Mouse (Mus musculus) frontal cortex, postnatal 10 days (tissue): Measurements from ENCODE around the gene Acbd4.

Experiments
- DNase-seq, 2 experiments: peaks; one replicate each; pipeline ENCODE4 v3.0.0; 2022; ENCODE audit warnings: low spot score in 2 of 2, mixed read lengths in 1 of 2

The Acbd4 gene

DNA sequence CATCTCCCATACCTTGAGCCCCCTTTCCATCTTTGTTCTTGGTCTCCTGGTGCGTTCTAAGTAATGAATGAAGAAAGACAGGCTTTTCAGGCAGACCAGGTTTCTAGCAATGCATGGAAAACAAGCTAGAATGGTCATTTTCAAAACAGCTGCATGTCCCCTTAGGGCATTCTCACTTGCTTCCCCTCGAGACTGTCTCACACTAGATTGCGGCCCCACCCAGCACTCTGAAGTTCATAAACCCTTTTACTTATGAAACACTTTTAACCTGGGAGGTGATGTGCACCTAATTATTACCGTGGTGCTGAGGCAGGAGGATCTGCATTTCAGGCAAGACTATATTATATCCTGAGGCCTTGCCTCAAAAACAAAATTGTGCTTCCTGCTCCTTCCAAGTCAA lies 12.3 kb downstream of the Acbd4 start:
- no peak for DNase-seq

DNA sequence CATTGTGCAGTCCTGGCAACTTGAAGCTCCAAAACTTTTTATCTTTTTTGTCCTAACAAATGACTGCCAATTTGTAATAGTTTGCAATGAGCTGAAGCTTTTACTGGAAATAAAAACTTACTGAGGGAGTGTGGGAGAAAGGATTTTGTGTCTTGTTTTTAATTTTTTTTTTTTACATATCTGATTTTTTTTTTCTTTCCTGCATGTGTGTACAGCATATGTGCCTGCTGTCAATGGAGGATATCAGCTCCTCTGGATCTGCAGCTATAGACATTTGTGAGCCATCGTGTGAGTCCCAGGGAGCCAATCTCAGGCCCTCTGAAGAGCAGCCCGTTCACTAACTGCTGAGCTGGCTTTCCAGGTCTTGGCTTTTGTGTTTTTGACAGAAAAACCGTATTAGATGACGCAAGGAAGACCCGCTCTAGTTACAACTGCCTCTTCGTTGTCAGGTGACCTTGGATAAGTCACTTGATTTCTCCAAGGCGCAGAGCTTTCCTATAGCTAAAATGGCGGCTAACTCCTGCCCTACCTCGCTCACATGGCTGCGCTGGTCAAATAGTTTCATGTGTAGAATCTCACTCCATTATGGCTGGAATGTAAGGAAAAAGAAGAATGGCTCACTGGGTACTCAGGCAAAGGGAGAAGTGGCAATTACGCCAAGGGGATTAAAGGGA lies 12.9 kb downstream of the Acbd4 start:
- no peak for DNase-seq

DNA sequence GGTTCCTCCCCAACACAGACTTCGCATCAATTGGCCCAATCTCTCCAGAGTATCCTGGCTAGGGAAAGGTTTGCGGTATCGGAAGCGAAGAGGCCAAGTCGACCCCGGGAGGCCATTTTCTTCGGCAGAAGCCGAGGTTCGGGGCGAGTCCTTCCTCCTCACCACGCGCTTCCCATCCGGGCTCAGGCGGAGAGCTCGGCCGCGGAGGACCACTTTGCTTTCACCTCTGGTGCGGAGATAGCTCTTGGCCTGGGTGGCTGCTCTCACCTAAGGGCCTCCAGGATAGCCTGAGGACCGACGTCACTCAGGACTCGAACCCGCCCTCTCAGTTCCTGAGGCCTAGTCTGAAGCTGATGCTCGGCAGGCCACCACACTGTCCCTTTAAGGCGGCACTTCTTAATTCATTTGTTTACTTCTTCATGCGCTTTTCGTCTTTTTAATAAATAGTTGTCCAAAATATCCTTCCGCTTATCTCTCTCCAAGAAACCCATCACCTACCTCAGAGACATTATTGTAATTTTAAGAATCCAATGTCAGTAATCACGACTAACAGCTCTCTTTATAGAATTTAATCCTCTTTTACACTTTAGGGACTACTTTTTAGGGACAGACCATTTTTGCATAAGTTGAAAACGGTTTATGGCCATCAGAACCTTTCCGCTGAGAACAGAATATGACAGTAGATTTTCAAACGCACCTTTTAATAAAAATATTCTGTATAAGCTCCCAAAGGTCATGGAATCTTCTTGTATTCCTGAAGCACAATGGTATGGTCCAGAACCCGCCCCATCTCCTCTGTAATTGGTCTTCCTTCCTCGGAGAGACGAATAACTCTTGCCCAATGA lies 13.9 kb downstream of the Acbd4 start:
- peak; percentile 77 to 80 for DNase-seq

DNA sequence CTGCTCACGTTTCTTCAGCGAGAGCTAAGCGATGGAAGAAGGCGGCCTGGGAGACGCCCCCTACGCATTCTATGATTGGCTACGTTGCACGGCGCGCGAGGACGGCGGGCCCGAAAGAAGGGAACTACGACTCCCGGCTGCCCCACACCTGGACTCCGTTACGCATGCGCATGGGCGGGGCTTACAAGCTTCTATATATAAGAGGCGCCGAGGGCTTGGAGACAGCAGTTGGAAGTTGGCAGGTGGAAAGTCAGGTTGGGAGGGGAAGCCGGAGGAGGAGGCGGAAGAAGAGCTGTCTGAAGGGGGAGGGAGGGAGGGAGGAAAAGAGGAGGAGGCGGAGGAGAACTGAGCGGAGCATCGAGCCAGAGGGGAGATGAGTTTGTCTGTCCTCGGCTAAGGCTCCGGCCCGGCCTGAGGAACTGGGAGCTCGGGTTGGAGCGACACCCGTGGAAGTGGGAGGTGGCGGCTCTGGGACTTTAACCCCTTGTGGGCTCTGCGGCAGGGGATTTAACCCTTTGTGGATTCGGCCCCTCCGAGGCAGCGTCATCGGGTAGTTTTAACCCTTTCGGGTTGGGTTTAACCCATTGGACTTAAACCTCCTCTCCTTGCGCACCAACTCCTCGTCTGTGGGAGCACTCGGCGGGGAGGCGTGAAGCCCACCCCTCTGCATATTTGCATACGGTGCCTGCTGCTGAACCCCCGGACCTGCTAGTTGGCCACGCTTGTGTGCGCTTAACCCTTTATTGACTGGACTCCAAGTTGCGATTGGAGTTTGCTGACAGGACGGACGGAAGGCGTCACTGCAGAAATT lies 14.7 kb downstream of the Acbd4 start, which contains the start of gene Hexim1:
Hexim1 (plus strand) TSS at position 224 of the 811 bp plus-strand sequence.
- peak; percentile 100 for DNase-seq

DNA sequence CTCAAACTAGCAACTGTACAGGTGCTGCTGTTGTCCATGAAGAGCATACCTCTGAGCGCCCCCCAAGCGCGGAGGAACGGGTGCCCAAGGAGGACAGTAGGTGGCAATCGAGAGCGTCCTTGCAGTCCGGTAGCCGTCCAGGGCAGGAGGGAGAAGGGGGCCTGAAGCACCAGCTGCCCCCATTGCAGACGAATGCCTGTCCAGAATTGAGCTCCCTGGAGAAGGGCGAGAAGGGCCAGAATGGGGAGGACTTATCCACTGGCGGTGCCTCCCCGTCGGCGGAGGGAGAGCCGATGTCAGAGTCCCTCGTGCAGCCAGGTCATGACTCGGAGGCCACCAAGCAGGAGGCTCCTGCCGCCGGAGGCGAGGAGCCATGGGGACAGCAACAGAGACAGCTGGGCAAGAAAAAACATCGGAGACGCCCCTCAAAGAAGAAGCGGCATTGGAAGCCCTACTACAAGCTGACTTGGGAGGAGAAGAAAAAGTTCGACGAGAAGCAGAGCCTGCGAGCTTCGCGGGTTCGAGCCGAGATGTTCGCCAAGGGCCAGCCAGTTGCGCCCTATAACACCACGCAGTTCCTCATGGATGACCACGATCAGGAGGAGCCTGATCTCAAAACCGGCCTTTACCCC lies 15.6 kb downstream of the Acbd4 start:
- peak in 1 of 2 experiments; percentile 80 for DNase-seq

DNA sequence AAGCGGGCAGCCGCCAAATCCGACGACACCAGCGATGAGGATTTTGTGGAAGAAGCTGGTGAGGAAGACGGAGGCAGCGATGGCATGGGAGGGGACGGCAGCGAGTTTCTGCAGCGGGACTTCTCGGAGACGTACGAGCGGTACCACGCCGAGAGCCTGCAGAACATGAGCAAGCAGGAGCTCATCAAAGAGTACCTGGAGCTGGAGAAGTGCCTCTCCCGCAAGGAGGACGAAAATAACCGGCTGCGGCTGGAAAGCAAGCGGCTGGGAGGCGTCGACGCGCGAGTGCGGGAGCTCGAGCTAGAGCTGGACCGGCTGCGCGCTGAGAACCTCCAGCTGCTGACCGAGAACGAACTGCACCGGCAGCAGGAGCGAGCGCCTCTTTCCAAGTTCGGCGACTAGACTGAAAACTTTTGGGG lies 16.1 kb downstream of the Acbd4 start:
- no peak for DNase-seq

DNA sequence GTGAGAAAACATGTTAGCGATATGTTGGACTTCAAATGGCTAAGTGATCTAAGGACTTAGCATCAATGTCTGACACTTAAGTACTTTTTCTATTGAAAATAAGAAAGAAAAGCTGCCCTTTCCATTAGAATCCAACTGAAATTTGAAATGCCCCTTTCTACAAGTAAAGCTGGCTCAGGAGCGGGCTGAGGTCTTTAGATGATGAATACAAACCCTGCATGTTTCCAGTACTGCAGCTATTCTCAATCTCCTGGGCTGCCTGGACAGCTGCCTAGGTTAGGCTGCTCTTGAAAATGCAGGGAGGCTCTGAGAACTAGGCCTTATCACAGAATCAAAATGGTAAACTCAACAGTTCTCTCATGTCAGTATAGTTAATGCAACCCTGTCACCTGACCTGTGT lies 17.4 kb downstream of the Acbd4 start:
- DNase-seq, result no peak

DNA sequence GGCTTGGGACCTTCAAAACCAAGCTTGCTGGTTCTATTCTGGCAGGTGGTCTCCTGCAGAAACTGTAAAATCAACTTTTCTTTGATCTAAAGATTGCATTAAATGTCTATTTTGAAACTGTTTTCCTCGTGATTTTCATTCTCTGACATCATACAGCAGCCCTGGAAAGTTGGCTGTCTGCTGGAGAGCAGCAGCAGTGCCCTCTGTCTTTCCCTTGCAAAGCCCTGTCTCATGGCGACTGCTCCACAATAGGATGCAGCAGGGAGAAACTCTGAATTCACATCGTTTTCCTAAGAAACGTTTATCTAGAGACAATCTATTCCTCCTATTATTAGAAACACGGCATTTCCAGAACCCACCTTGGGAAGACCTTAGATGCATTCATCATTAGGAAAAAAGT lies 18.1 kb downstream of the Acbd4 start:
- no peak for DNase-seq

DNA sequence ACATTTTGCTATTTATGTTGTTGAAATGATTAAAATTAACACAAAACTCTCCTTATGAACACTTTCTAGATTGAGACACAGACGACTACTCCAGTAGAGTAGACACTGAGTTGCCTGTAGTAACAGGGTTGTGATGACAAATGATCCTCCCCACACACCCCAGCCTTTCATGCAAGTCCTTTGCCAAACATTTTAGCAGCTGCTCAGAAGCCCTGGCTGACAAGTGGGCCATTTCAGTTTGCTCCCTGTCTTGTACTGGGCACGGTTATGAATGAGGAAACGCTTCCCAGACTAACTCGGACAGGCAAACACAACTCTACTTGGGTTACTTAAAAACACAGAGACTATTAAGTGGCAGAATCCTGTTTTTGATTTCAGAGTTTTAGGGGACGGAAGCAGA lies 18.8 kb downstream of the Acbd4 start:
- no peak for DNase-seq

DNA sequence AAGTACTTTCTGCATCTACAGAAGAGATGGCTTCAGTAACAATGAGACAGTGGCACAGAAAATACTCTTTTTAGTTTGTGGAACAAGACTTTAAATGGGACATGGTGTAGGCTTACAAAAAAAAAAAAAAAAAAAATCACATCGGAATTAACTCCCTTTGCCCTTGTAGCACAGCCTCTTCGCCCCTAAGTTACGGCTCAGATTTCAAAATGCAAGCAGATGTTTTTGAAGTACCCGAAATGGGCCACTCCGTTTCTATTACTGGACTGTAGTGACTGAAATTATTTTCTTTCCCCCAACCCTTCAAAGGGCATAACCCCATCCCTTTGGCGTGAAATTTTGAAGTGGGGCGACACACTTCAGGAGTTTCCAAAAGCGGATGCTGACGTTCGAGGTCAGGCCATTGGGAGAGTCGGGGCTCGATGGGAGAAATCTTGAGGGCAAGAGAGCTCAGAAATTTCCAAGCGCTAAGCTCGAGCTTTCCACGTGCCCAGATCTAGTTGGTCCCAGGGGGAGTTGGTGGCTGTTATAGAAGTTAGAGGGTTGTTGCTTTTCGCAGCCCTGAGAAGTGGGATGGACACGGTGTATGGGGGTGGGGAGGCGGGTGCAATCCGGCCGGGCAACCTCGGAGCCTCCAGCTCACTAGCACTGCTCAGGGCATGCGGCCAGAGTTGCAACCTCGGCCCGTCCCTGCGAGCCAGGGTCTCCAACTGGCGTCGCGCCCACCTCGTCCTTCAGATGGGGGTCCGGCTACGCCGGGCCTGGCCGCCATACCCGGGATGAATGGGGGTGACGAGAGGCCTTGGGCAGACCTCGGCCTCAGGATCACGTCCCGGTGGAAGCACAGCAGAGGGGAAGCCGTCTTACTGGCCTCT lies 30.5 kb downstream of the Acbd4 start, which contains the start of gene Hexim2:
Hexim2 (plus strand) TSS at position 729 of the 875 bp plus-strand sequence.
- peak in 1 of 2 experiments; percentile 73 for DNase-seq

DNA sequence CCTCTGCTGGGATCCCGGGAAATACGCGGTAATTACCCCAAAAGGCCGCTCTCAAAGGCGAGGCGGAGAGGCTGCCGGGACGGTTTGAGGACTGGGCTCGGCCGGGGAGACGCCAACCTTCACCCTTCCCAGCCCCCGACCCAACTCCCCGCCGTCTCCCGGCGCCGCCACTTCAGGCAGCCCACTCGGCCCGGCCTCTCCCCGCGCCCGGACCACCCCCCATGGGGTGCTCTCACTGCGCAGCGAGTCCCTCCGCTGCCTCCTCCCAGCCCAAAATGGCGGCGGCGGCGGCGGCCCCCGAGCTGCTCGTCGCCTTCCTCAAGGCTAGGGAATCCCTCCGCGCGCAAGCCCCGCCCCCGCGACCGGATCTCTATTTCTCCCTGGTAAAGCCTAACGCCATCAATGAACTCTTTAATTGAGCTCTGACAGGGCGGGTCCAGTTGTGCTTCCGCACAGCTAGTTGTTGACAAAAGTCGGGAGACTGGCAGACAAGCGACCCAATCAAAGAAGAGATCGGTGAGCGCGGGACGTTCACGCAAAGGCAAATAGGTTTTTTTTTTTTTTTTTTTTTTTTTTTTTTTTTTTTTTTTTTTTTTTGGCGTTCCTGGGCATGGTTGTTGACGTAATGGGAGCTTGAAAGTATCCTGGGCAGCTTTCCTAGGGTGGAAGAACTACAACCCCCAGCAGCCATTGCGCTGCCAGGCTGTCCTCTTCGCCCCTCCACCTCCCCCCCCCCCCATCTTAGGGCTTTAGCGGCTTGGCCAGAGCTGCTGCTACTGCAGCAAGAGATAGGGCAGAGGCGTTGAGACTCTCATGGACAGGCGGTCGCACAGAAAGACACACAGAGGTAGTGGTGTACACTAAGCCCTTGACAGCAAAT lies 31.3 kb downstream of the Acbd4 start:
- DNase-seq, result peak; percentile 100

DNA sequence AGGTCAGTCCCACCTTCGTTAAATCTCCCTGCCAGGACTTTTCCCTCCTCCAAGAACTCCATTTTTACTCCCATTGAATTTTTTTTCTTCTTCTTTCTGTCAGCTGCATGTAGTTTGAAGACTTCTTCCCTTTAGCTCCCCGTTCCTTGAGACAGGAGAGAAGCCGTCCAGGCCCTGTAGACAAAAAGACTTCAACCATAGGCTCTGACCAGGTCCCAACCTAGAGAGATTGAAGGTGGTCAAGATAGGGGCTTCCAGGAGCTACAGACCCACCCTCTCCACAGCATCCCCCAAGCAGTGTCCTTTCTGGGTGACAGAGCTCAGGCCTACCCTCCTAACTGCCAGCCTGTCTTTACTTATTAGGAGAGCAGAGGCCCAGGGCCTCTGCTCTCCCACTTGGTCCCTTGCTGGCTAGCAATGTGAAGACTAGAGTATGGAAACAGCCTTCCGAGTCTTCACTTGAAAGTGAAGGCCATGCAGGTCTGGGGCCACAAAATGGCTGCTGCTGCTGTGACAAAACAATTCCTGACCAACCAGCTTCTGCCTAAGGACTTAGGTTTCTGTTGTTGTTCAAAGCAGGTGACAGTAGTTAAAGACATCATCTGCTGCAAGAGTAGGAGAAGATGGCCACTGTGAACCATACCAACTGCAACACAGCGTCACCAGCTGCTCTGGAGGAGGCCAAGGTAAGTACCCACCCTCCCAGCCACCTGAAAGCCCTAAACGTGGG lies 32.1 kb downstream of the Acbd4 start:
- no peak for DNase-seq

DNA sequence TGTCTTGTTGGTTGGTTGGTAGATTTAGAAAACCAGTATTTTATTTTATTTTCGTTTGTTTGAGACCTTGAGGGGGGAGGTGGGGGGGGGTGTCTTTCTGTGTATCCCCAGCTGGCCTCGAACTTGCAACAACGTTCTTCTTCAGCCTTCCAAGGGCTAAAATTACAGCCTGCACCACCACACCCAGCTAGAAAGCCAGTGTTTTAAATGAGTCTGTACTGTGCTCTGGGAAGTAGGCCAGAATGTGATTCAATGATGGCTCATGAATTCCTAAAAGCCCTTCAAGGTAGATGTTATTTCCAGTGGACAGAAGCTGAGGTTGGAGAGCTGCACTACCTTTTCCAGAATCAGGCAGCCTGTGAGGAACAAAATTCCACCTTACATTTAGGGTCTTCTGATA lies 32.7 kb downstream of the Acbd4 start:
- no peak for DNase-seq

DNA sequence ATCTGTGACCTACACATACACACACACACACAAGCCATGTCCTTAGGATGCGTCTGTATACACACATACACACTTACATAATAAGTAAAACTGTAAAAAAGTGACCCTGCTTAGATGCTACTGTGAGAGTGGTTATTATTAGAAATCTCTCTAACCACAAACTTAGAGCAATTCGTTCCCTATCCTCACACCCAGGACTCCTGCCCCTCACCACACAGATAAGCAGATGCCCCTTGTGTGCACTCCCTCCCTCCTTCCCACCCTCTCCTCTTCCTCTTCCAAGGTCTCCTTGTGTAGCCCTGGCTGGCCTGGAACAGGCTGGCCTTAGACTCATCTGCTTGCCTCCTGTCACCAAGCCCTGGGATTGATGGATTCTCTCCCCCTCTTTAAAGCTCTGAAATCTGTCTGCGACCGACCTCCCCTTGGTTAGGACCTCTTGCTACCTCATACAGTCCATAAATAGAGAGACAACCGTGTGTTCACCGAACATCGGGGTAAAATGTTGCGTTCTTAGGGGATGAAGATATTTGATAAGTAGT lies 34.6 kb downstream of the Acbd4 start:
- DNase-seq, result no peak

DNA sequence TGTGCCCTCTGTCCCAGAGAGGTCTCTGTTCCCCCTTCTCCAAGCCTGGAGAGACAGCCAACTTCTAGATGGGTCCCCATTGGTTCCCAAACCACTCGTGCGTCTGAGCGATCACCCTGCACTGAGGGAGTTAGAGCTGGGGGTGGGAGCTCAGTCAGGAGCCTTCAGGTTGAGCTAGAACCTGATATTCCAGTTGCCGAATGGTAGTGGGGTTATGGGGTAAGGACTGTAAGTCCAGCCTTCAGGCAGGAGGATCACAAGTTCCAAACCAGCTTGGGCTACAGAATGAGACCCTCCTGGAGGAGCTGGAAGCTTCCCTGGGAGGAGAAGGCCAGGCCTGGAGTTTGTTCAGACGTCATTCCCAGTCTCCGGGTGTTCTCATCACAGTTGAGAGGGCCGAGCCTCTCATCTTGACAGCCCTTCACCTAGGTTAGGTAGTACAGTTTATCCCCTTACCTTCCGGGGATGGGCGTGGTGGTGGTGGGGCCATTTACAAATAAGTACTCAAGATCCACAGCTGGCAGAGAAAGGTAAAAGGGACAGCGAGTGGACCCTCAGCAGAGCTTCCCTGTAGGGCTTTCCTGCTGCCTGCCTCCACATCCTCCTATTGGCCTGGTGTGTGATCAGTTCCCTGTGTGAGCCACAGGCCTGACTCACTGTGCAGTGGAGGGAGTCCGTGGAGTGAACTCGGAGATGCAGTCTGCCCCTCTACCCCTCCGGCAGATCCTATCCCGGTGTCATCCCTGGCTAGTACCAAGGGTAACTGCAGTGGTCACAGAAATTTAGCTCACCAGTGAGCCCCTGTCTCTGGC lies 38.7 kb downstream of the Acbd4 start:
- DNase-seq, result no peak

DNA sequence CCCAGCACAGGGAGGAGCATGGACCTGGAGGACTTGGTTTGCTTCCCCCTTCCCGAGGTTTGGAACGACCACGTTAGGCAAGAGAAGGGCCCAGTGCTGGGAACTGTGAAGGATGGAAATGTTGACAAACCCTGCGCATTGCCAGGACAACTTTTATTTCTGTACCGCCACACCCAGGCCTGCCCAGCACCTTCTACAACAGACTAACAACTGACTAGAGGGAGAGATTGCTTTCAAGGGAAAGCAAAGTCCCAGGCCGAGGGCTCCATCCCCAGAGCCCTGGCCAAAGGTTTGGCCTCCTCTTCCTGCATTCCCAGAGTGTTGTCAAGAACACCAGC lies 39.2 kb downstream of the Acbd4 start:
- no peak for DNase-seq

DNA sequence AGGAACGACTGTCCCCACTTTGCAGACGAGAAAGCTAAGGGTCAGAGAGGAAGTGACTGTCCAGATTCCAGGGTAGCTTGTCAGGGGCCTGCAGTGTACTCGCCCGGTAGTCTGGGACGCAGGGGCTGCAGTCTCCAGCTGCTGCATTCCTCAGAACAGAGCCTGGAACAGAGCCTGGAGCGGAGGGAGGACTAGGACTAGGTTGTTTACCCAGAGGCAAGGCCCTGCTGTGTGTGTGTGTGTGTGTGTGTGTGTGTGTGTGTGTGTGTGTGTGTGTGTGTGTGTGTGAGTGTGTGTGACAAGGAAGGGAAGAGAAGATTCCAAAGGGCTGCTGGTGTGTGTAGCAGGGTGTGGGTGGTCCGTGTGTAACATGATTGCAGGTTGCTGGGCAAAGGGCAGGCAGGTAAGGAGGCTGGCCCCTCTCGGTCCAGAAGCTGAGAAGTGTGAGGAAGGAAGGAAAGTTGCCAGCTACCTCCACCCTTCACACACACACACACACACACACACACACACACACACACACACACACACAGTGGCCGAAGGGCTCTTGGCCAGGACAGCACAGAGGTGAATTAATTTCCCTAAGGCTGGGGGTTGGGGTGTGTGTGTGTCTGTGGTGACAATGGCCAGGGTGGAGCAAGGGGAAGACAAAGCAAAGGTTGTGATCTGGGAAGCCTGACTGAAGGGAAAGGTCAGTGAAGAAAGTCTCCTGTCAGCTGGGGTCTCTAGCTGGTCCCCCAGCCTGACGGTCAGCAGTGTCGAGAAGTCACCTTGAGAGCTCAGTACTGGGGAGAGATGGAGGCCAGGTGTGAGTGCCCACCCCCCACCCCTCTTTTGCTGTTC lies 39.8 kb downstream of the Acbd4 start:
- no peak for DNase-seq
